31 mouse cellular contexts compared by ENCODE assay signal in genomic region chr9:46223090-46223489, GRCm38 (mm10). TPM values are rescaled to one million over a fixed set of nuclear protein-coding genes. Genes with fewer than 3 reads are reported as not detected.
DNase-seq lines count a peak whose midpoint lies in the region; TF ChIP-seq lines count a peak whose summit lies in the region.
"Had no signal": no experiment of that assay in that cellular context is flagged by ENCODE, and none has a peak within 500 bp of the region (broad histone marks: within the 10 kb centered on the region; RNA-seq: fewer than 3 reads in every experiment).

No protein-coding gene starts in this region.

- no peak overlapping the region for H3K4me3 ChIP-seq in spleen, adult 2 months (ENCODE audit: extremely low read depth, insufficient read depth, insufficient read length)
- H3K4me3 ChIP-seq in small intestine, adult 2 months (ENCODE audit: low read depth, low read length) = no peak overlapping the region
- H3K4me3 ChIP-seq: embryonic facial prominence, embryonic 15.5 days; gastrocnemius, adult 2 months; heart, embryonic 15.5 days; hindbrain, embryonic 13.5 days; neural tube, embryonic 15.5 days had no signal

- H3K4me1 ChIP-seq in spleen, adult 2 months (ENCODE audit: control insufficient read depth, insufficient read depth, insufficient read length) = no peaks in the 10 kb centered on the region
- peaks cover 46% of the 10 kb centered on the region for H3K4me1 ChIP-seq in small intestine, adult 2 months (ENCODE audit: control insufficient read depth, insufficient read depth, insufficient read length, low read length)
- H3K4me1 ChIP-seq: embryonic facial prominence, embryonic 15.5 days; heart, embryonic 15.5 days; hindbrain, embryonic 13.5 days; neural tube, embryonic 15.5 days had no signal

- peak; percentile 23 to 30 for DNase-seq in heart, adult 9 months (ENCODE audit: low spot score in 2 of 2)
- no peak for DNase-seq in heart, postnatal 36 days
- peak; percentile 31 to 61 for DNase-seq in kidney, postnatal 25 days
- no peak for DNase-seq in kidney, postnatal 4 days
- DNase-seq in spleen, adult 2 months (ENCODE audit: low read depth in 1 of 2, low spot score in 2 of 2) = no peak
- no peak for DNase-seq in spleen, postnatal 10 days (ENCODE audit: low spot score in 2 of 2)
- no peak for DNase-seq in yolk sac, embryonic 10.5 days (ENCODE audit: low spot score)
- DNase-seq: adrenal gland, postnatal 36 days; cerebellum, adult 9-11 months; gastrocnemius, adult 2 months; right cerebral cortex, adult 18-20 months had no signal

- TF ChIP-seq CTCF in spleen, adult 2 months (IDR thresholded peaks at IDR 0.05; ENCODE audit: extremely low read depth, insufficient read depth, insufficient read length, insufficient replicate concordance) = no peak
- TF ChIP-seq CTCF in small intestine, adult 2 months (IDR thresholded peaks at IDR 0.05; ENCODE audit: extremely low read depth, insufficient read length, insufficient replicate concordance, low read depth, low read length) = no peak

- intact Hi-C loops in heart, postnatal 36 days (cut with DNase I) = no loop called here

- H3K36me3 ChIP-seq in spleen, adult 2 months (ENCODE audit: control insufficient read depth, insufficient read depth, low read length) = peaks cover 18% of the 10 kb centered on the region
- peaks cover 26% of the 10 kb centered on the region for H3K36me3 ChIP-seq in small intestine, adult 2 months (ENCODE audit: control insufficient read depth, insufficient read depth, low read length)

- WGBS in spleen, adult 2 months = 78% methylated on average over 6 of the region's 6 CpGs
- WGBS in small intestine, adult 2 months = 81% methylated on average over 6 of the region's 6 CpGs

- TF ChIP-seq POLR2A in spleen, adult 2 months (IDR thresholded peaks at IDR 0.05; ENCODE audit: low read depth, low read length) = no peak
- TF ChIP-seq POLR2A in small intestine, adult 2 months (IDR thresholded peaks at IDR 0.05; ENCODE audit: low read depth, low read length) = no peak

- H3K27ac ChIP-seq in spleen, adult 2 months (ENCODE audit: insufficient read depth, low read length) = 0 out of 2 replicates have a peak overlapping the region, but pooled peaks have one; percentile 21
- peak overlapping the region; percentile 86 for H3K27ac ChIP-seq in small intestine, adult 2 months (ENCODE audit: insufficient read depth, low read depth, low read length)
- H3K27ac ChIP-seq: embryonic facial prominence, embryonic 15.5 days; gastrocnemius, adult 2 months; heart, embryonic 15.5 days; hindbrain, embryonic 13.5 days; kidney, postnatal 0 days; neural tube, embryonic 15.5 days had no signal

- no peaks in the 10 kb centered on the region for H3K27me3 ChIP-seq in spleen, adult 2 months (ENCODE audit: control insufficient read depth, insufficient read depth, low read length)
- H3K27me3 ChIP-seq in small intestine, adult 2 months (ENCODE audit: control insufficient read depth, insufficient read depth, low read length) = no peaks in the 10 kb centered on the region
- H3K27me3 ChIP-seq: CH12.LX; embryonic facial prominence, embryonic 15.5 days; hindbrain, embryonic 13.5 days; neural tube, embryonic 15.5 days; Patski had no signal

RNA-seq across cellular contexts. Expression of gene Apoa1, which starts 5.3 kb away (rescaled TPM):
- total RNA-seq in heart, postnatal 36 days (2021) = not detected
- 0.22 and 0.42 TPM in 2 replicates for polyA plus RNA-seq in spleen, adult 2 months (2012; rRNA removed)
- 3,178 and 15,923 TPM in 2 replicates for polyA plus RNA-seq in small intestine, adult 2 months (2012; rRNA removed)
- total RNA-seq: CH12.LX; common myeloid progenitor, adult 5-6 weeks; G1E; gastrocnemius, adult 2 months; left cerebral cortex, adult 18-20 months; megakaryocyte progenitor cell, adult 5-6 weeks had no signal
- polyA plus RNA-seq: inflammation-experienced regulatory T-cells, adult 6 months; Patski had no signal

RNA-seq across cellular contexts. Expression of gene Apoc3, which starts 12.3 kb away (rescaled TPM):
- total RNA-seq in heart, postnatal 36 days (2021) = not detected
- 0.44 and 0.45 TPM in 2 replicates for polyA plus RNA-seq in spleen, adult 2 months (2012; rRNA removed)
- 1,107 and 4,906 TPM in 2 replicates for polyA plus RNA-seq in small intestine, adult 2 months (2012; rRNA removed)
- total RNA-seq: CH12.LX; common myeloid progenitor, adult 5-6 weeks; gastrocnemius, adult 2 months; gastrocnemius, postnatal 4 days; megakaryocyte progenitor cell, adult 5-6 weeks; midbrain, postnatal 0 days had no signal
- polyA plus RNA-seq: embryonic facial prominence, embryonic 15.5 days; forebrain, embryonic 14.5 days; G1E; heart, embryonic 15.5 days; hindbrain, embryonic 13.5 days; inflammation-experienced regulatory T-cells, adult 6 months; limb, embryonic 14.5 days; midbrain, embryonic 11.5 days; midbrain, postnatal 0 days; neural tube, embryonic 15.5 days; Patski had no signal

RNA-seq across cellular contexts. Expression of gene Apoa4, which starts 17.4 kb away (rescaled TPM):
- total RNA-seq in heart, postnatal 36 days (2021) = not detected
- polyA plus RNA-seq in spleen, adult 2 months (2012; rRNA removed) = 0.31 and 0.33 TPM in 2 replicates
- 2,388 and 5,196 TPM in 2 replicates for polyA plus RNA-seq in small intestine, adult 2 months (2012; rRNA removed)
- total RNA-seq: CH12.LX; common myeloid progenitor, adult 5-6 weeks; G1E; gastrocnemius, adult 2 months; left cerebral cortex, adult 18-20 months; left cerebral cortex, postnatal 36 days; megakaryocyte progenitor cell, adult 5-6 weeks; midbrain, postnatal 0 days had no signal
- polyA plus RNA-seq: forebrain, embryonic 14.5 days; G1E; hindbrain, embryonic 13.5 days; inflammation-experienced regulatory T-cells, adult 6 months; midbrain, embryonic 11.5 days; midbrain, postnatal 0 days; neural tube, embryonic 15.5 days; Patski had no signal

RNA-seq across cellular contexts. Expression of gene Apoa5, which starts 45.3 kb away (rescaled TPM):
- total RNA-seq in heart, postnatal 36 days (2021) = not detected
- polyA plus RNA-seq in spleen, adult 2 months (2012; rRNA removed) = 0.08 and 0.15 TPM in 2 replicates
- polyA plus RNA-seq in small intestine, adult 2 months (2012; rRNA removed) = 0.88 and 1.1 TPM in 2 replicates
- total RNA-seq: common myeloid progenitor, adult 5-6 weeks; gastrocnemius, adult 2 months; left cerebral cortex, adult 18-20 months; left cerebral cortex, postnatal 36 days; megakaryocyte progenitor cell, adult 5-6 weeks; midbrain, postnatal 0 days had no signal
- polyA plus RNA-seq: embryonic facial prominence, embryonic 15.5 days; forebrain, embryonic 14.5 days; frontal cortex, adult 2 months; G1E; heart, embryonic 15.5 days; hindbrain, embryonic 13.5 days; inflammation-experienced regulatory T-cells, adult 6 months; limb, embryonic 14.5 days; midbrain, postnatal 0 days; neural tube, embryonic 15.5 days; Patski had no signal

RNA-seq across cellular contexts. Expression of gene Zpr1, which starts 49.8 kb away (rescaled TPM):
- 10 to 100 TPM; 19.5 to 24.6 TPM for total RNA-seq in heart, postnatal 36 days (2021)
- polyA plus RNA-seq in spleen, adult 2 months (2012; rRNA removed) = 19.4 and 24.9 TPM in 2 replicates
- 6.4 and 11.2 TPM in 2 replicates for polyA plus RNA-seq in small intestine, adult 2 months (2012; rRNA removed)

Comparison
In these comparisons a context has a peak if more than half of its experiments do, and no peak if none do; other contexts are left out.
1. DNase-seq: peak in heart, adult 9 months (2 of 2) and kidney, postnatal 25 days (2 of 2); none in heart, postnatal 36 days (0 of 2), kidney, postnatal 4 days (0 of 2), spleen, adult 2 months (0 of 2), spleen, postnatal 10 days (0 of 2) and yolk sac, embryonic 10.5 days (single experiment).
2. RNA of gene Apoa1, which starts 5.3 kb away (polyA plus RNA-seq): 3,178 to 15,923 TPM in small intestine, adult 2 months; 0.22 to 0.42 TPM in spleen, adult 2 months; every median in the first group is over 1,000 times any median in the second.
3. RNA of gene Apoc3, which starts 12.3 kb away (polyA plus RNA-seq): 1,107 to 4,906 TPM in small intestine, adult 2 months; 0.44 to 0.45 TPM in spleen, adult 2 months; every median in the first group is over 100 times any median in the second.
4. RNA of gene Apoa4, which starts 17.4 kb away (polyA plus RNA-seq): 2,388 to 5,196 TPM in small intestine, adult 2 months; 0.31 to 0.33 TPM in spleen, adult 2 months; every median in the first group is over 1,000 times any median in the second.